Mouse (Mus musculus) testis, postnatal 14 days (tissue): ENCODE results near the gene Tatdn2.

Experiments used
- DNase-seq: peaks from one replicate; pipeline ENCODE4 v3.0.0; 2021; ENCODE audit warnings: low spot score

The Tatdn2 gene

DNA sequence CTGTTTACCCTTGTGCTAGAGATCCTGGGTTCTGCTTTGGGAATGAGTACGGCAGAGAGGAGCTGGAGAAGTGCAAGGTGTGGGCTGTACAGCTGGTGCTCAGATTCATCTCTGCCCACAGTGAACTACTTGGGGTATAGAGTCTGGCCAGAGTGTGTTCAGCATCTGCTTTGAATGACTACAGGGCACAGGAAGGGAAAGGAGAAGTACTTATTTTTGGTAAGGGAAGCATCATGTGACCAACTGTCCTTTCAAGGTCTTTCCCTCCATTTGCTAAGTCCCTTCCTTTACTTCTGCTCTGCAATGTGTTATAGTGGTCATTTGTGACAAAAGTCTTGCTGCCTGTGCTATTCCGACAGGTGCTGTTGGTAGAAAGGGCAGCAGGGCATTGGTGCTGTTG, 17.4 kb downstream of the Tatdn2 start:
- no peak for DNase-seq

DNA sequence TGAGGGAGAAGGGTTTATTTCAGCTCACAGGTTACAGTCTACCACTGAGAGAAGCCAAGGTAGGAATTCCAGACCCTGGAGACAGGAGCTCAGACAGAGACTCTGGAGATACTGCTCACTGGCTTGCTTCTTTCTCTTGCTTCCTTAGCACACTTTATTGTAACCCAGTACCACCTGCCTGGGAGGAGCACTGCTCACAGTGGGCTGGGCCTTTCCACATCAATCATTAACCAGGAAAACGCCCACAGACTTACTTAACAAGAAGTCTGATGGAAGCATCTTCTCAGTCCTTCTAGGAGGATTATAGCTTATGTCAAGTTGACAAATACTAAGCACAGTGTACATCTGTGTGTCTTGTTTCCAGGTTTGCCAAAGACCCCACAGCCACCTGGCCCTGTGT, 17.9 kb downstream of the Tatdn2 start:
- DNase-seq: no peak

DNA sequence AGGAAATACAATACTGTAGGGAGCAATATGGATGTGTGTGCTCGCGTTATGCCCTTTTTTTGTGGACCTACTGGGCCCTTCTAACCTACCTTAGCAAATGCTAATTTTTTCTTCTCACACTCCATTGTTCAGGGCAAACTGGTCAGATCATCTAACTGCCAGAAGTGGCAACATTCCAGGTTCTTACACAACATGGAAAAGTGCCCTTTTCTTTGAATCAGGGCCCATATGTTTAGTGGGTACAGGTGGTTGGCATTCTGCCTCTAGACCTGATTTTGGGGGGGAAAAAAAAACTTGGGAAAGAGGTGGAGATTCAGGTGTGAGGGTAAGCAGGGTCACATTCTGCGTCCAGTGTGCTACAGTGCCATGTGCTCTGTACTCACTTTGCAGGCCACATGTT, 20.7 kb downstream of the Tatdn2 start:
- DNase-seq: no peak

DNA sequence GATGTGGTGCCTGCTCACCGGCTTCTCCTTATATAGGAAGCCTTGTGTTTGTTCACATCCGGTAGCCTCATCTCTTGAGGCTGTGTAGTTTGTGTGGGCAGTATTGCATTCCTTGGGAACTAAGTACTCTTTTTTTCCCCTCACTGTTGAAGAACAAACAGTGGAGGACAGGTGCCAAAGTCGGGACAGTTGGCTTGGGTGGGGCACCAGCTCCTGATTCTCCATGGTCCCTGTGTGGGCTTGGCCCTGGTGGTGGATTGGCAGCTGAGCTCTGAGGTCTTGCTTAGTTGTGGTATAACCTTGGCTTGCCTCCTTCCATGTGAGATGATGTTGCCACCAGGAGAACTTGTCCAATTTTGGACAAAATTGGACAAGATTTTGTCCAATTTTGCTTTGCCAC, 23.0 kb downstream of the Tatdn2 start, which contains the start of gene Ghrl:
TSS of gene Ghrl (minus strand) at position 3 of the 400 bp plus-strand sequence.
- no peak for DNase-seq

DNA sequence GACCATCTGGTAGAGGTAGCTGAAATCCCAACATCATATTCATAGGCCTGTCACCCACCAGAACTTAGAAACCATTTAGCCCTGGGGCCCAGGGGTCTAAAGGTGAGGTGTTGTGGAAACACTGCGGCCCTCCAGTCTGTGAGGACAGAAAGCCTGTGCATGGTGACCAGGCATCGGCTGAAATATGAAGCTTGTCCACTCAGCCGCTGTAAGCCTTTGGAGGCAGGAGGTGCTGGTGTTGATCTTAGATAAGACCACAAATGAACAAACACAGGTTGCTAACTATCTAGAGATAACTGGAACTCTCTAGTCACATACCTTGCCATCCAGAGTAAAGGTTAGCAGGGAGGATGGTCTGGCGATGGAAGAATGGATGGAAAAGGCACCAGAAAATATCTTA, 24.2 kb downstream of the Tatdn2 start:
- DNase-seq: no peak

DNA sequence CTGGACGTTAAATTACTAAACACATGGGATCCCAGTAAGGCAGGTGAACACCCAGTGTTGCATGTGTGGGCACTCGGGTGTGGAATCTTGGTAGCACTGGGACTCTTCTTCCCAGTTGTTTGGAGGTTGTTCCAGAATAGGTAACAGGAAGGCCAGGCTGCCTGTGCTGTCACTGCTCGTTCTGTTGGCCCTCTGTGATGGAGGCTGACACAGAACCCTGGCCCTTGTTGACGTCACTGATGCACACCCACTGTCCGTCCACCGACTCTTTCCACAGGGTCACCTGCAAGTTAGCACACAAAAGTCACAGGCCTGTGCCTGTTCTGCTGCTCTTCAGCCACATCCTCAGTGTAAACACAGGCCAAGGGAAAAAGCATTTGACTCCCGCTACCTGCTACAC, 31.3 kb downstream of the Tatdn2 start:
- no peak for DNase-seq

DNA sequence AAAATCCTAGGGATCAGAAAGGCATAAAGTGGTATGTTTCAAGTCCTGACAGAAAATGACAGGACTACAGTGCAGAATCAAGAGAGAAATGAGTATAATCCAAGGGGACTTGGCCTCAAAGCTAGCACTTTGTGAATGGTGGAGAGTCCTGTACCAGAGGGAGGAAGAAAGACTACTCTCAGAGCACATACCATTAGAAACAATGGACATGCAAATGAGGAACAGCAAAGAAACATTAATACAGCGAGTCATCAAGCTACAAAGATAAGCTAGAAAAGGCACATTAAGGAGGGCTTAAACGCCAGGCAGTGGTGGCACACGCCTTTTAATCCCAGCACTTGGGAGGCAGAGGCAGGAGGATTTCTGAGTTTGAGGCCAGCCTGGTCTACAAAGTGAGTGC, 34.4 kb downstream of the Tatdn2 start:
- DNase-seq: no peak

DNA sequence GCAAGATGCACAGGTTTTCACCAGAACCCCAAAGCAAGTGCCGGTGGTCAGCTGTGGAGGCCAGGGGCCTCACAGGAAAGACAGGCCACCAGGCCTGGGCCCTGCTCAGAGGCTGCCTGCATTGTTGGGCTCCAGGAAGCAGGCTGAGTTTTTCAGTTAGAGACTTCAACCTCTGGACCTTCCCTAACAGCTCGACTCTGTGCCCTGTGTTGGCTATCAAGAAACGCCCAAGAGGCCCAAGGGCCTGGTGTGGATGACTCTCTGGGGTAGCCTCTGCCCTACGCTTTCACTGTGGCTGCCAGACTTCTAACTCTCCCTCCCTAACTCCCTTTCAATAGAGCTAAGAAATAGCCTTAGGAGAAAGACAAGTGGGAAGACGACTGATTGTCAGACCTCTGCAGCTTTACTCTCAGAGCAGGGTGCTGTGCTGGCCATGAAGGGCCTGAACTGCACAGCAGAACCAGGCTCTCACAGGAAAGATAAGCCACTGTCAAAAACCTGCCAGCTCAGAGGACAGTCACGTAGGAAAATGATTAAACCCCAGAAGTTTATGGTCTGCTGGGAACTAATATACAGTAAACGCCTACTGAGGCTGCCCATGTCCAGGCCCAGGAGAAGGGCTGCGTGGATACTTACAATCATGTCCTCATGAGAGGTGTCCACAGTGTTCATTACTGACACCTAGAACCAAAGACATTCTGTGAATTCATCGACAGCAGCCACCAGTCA, 40.6 kb downstream of the Tatdn2 start:
- no peak for DNase-seq

DNA sequence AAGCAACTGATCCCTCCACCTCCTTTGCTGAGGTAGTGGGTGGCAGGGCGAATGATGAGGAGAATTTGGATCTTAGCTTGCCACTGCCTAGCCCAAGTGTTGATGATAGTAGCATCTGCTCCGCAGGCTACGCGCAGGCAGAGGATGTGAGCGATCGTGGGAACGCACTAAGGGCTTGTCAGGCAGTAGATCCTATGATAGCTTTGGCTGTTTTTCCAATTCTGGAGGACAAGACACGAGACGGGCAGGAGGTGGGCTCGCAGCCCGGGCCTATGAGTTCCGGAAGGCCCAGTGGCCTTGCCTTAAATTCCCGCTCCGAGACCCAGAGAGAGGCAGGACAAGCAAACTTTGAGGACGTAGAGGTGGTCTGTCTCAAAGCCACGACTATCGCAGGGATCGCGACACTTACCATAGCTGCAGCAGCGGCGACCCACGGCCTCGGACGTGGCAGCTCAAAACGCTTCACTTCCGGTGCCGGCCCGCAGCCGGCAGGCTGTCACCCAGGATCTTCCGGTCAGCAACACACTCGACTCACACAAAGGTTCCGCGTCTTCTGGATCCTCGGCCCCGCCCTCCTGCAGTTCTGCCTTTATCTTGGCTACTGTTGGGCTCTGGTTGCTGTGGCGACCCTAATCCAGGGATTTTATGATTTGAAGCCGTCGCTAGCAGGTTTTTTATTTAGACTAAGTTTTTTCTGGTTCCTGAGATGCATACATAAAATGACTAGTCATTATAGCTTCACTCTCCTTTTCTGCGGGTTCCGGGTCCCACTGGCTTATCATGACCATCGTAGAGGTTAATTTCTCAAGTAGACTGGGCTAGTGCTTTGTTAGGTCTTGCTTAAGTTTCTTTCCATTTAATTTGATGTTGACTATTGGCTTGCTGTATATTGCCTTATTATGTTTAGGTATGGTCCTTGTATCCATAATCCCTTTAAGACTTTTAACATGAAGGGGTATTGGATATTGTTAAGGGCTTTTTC, 43.7 kb downstream of the Tatdn2 start, which contains the start of gene Sec13:
TSS of gene Sec13 (minus strand) at position 508 of the 982 bp plus-strand sequence.
- DNase-seq: peak; percentile 85

DNA sequence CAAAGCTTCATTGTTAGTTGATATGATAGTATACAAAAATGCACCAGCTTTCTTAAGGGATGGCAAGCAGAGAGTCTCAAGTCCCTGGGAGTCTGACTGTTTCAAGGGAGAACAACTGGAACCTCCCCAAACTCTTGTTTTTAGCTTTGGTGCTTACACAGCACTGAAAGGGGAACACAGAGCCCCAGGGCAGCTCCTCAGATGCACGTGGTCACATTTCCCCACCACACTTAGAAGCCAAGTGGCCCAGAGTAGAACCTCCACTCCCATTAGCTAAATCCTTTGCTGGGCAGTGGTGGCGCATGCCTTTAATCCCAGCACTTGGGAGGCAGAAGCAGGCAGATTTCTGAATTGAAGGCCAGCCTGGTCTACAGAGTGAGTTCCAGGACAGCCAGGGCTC, 44.6 kb downstream of the Tatdn2 start:
- no peak for DNase-seq

DNA sequence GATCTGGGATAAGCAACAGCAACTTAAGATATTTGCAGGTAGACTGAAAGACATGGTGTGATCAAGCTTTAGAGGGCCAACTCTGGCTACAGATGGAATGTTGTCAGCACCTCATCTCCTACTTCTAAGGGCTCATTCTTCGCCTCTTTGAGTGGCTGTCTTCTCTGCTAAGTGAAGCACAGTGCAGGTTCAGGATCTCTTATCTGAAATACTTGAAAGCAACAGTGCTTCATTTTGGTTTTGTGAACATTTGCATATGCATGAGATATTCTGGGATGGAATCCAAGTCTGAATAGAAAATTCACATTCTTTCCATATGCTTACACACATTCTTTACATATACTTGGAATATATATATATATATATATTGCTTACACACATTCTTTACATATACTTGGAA, 45.5 kb downstream of the Tatdn2 start:
- DNase-seq: no peak

DNA sequence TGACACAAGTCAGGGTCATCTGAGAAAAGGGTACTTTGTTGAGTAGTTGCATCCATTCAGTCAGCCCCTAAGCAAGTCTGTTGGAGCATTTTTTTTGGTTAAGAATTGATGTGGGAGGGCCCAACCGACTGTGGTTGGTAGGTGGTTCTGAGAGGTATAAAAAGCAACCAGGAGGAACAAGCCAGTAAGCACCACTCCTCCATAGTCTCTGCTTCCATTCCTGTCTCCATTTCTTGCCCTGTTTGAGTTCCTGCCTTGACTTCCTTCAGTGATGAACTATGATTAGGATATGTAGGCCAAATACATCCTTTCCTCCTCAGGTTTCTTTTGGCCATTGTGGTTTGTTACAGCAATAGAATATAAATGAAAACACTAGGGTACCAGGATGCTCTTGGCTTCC, 46.3 kb downstream of the Tatdn2 start:
- DNase-seq: no peak

DNA sequence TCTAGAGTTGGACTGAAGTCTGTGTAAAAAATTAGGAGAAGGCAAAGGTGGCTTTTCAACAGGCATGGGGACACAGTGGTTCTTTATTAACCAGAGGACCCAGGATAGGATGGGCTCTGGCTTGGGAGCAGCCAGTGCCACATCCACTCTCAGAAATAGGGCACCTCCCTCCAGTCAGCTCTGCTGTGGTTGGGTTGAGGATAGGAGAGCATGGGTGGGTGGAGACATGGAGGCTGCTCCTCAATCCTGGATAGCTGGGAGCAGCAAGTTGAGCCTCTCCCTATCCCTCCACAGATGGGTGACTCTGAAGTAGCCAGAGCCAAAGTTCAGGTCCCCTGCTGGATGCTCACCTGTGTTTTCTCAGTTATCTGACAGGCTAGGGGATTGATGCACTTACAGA, 48.3 kb downstream of the Tatdn2 start:
- no peak for DNase-seq

DNA sequence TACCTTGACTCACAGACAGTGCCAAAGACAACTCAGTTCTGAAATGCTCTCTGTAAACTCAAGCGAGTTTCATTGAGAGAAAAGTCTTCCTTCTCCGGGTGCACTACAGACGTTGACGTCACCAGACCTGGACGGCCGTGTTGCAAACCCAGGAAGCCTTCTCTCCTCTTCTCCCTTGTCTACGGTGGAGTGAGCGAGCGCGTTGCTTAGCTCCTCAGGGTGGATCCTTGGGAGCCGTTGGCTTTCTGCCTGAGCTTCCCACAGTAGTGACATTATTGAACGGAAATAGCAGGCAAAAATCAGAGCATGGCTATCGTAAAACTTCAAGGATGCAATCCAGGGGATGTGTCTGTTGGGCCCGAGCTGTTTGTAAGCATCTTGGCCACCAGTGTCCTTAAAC, 50.4 kb downstream of the Tatdn2 start:
- DNase-seq: no peak

DNA sequence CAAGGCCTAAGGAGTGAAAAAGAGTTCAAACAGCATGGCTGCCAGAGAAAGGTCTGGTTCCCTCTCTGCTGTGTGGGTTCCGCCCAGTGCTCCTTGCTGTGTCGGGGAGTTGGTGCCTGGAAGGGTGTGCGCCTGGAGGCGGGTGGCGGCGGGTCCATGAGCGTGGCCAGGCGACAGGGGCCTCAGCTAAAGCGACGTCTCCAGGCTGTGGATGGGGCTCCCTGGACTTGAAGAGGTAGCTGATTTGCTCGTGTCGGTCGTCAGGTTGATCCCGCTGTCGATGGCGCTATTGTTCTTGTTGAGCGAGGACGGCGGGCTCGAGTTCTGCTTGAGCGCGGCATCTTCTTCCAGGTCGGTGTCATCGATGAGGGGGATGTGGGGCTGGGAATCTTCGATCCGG, 51.5 kb downstream of the Tatdn2 start:
- no peak for DNase-seq

DNA sequence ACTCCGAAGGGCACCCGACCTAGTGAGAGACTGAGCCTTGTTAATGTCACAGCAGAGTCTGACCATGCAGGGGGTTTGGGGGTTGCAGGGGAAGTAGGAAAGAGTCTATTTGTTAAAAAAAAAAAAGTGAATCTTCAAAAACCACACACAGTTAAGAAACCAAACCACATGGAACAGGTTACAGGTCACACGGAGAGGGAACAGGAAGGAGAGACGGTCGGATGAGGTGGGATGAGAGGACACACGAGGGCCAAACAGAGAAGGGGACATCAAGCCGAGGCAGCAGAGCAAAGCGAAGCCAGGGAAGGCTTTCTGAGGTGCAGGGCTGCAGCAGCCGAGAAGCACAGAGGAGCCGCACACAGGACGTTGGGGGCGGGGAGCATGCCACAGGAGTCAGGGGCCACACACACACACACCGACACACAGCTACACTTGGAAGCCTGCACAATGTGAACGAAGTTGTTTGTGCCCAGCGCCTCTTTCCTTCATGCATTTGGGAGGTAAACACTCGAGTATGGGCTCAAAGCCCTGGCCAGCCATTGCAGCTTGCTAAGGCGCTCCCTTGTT, 52.4 kb downstream of the Tatdn2 start:
- DNase-seq: no peak
